Mouse (Mus musculus) regulatory T cell (primary cell): ENCODE measurements at regions not wholly inside any gene's neighbourhood (a gene's known extent, or its start where the extent isn't known, plus 50 kb on each side); places are given as distances from the start of the nearest gene placed in this dataset.

ENCODE experiments used
- in situ Hi-C: fragments of 300-600 bp; cut with MboI, MseI; formaldehyde crosslinking; loops from one replicate; pipeline ENCODE4 v1.15.1; 2025; ENCODE audit warnings: high pct_unique_total_duplicates

DNA sequence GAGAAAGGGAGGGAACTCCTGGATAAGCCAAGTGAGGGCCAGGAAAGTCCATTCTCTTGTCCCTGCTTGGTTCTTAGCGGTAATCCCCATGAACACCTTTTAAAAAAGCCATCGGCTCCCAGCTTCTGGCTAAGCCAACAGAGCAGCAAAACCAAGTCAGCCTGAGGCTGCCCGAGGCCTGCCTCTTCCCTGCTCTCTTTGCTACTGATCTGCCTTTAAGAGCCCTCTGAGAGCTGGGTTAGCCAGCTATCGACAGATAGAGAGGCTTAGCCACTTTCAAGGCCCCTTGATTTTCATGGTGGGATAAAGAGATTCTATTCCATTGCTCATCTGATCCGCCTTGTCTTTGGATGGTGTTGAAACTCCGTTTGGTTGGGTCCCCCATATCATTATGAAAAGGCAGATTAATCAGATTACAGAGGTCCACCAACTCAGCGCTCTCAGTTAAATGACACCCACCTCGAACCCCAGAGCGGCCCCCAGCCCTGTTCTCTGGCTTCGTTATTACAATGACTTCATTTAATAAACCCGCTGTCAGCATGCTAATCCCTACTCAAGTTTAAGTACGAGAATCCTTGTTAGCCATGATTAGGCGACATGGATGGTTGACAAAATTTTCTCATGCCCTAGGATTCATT is 66.1 kb downstream of the Slc4a3 start:
- in situ Hi-C loops: no loop called here

DNA sequence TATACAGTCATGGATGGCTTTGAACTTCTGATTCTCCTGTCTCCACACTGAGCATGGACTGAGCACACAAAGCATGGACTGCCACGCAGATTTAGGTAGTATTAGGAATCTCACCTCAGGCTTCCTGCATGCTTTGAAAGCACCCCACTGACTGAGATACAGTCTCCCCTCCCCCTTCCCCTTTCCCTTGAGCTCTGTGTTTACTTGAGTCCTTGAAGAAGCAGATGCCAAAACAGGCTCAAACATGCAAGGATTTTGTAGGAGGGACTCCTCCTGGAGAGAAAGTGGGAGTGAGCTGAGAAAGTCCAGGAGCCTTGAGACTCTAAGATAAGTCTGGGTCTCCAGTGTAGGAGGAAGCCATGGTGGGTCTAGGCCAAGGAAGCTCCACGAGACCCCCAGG is 67.1 kb downstream of the Slc4a3 start:
- in situ Hi-C loops: no loop called here

DNA sequence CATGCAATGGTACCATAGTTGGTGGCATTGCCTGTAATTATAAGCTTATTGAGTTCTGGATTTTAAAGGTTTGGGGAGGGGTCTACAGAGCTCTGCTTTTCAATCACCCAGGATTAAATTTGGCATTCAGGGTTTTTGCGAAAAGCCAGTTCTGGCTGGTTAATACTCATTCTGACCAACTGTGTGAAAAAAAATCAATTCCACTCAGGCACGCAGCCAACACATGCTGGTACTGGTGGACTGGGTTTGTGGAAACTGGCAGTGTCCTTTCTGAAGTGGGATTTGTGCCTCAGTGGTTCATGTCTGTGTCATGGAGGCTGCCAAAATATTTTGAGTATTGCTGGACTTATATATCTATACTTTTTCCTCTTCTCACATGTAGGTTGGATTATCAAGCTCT is 70.9 kb downstream of the Slc4a3 start:
- in situ Hi-C loops: no loop called here

GRCm38 (mm10) chr1:75618367-75618790 is 72.3 kb downstream of the Slc4a3 start:
- in situ Hi-C loops: no loop called here

GRCm38 (mm10) chr1:75630287-75630686 is 84.2 kb downstream of the Slc4a3 start:
- in situ Hi-C loops: no loop called here

- in situ Hi-C loops: no loop called here
Observed at GRCm38 (mm10) chr1:75631729-75632128, 85.7 kb downstream of the Slc4a3 start.

GRCm38 (mm10) chr1:75635591-75635990 is 89.5 kb downstream of the Slc4a3 start:
- in situ Hi-C loops: no loop called here

DNA sequence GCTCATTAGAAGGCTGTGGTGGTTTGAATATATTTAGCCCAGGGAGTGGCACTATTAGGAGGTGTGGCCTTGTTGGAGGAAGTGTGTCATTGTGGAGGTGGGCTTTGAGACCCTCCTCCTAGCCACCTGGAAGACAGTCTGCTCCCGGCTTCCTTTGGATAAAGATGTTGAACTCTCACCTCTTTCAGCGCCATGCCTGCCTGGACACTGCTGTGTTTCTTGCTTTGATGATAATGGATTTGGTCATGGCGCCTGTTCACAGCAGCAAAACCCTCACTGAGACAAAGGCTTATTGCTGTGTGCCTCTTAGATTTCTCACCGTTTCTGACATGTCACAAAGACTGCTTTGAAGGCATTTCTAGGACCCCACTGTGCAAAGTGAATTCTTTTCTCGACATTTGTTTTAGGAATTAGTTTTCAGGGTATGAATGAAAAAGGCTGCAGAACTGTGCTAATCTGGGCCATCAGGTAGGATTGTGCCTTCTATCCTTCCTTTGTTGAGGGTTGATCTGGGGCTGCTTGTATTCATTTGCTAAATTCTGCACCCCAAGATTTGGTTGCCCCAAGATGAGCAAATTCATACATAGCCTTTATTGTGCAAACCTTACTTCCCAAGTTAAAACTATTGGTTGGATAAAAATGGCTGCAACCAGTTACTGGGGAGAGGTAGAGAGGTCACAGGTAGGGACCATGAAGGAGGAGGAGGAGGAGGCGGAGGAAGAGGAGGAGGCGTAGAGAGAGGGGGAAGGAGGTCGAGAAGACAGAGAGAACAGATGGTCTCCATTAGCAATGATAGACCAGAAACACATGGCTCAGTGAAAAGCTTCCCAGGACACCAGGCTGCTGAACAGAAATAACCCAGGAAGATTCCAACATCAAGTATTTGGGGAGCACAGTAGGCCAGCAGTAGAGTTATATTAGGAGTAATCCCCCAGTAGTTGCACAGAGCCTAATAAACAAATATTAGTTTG is 93.2 kb downstream of the Slc4a3 start:
- in situ Hi-C loops: no loop called here

- in situ Hi-C loops: no loop called here
Observed at GRCm38 (mm10) chr1:75642496-75642895, 96.4 kb downstream of the Slc4a3 start.

GRCm38 (mm10) chr1:75652547-75652946 is 106.5 kb downstream of the Slc4a3 start:
- in situ Hi-C loops: loop anchor here (25.0 kb wide), 1 partner anchor 1860 kb away; the partner anchor contains the start of gene Epha4

DNA sequence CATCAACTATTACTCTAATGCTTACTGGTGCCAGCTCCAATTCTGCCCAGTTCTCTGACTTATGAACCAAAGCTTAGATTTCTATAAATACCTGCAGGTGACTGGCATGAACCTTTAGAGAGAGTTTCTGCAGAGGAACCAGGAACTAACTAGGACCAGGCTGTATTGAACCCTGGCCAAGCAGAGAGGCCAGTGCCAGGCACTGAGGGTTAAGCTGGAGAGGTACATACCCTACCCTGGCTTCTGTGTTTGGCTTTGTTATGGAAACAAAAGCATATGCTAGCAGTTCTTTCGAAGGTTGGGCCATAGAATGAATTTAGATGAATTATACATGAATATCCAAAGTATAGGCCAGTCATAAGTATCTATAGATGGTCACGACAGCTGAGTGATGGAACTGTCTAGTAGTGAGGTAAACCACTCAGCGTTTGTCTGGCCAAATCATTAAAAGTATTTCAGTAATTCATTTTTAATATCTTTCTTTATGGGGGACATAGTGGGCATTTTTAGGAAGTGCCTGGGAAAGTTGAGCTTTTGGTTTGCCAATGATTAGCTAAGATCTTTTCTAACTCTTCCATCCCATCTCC is 107.0 kb downstream of the Slc4a3 start:
- in situ Hi-C loops: loop anchor here (25.0 kb wide), 1 partner anchor 1859 kb away; the partner anchor contains the start of gene Epha4

DNA sequence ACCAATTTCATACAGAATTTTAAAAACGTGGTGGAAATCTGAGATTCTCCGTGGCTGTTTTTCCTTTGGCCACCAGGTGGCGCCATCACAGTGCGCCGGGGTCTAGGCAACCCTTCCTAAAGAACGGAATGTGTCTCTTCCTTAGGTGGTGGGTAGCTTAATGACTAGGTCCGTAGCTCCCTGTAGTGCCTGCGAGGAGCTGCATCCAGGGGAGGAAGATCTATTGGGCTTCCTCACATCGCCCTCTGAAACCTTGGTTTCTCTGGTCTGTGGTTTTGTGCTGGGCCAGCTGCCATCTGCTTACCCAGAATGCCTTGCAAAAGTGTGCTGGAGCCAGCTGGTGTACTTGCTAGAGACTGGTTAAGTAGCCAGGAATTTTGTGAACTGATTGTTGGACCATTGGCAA is 107.6 kb downstream of the Slc4a3 start:
- in situ Hi-C loops: loop anchor here (25.0 kb wide), 1 partner anchor 1859 kb away; the partner anchor contains the start of gene Epha4

GRCm38 (mm10) chr1:75656592-75656991 is 110.5 kb downstream of the Slc4a3 start:
- in situ Hi-C loops: loop anchor here (25.0 kb wide), 1 partner anchor 1856 kb away; the partner anchor contains the start of gene Epha4

DNA sequence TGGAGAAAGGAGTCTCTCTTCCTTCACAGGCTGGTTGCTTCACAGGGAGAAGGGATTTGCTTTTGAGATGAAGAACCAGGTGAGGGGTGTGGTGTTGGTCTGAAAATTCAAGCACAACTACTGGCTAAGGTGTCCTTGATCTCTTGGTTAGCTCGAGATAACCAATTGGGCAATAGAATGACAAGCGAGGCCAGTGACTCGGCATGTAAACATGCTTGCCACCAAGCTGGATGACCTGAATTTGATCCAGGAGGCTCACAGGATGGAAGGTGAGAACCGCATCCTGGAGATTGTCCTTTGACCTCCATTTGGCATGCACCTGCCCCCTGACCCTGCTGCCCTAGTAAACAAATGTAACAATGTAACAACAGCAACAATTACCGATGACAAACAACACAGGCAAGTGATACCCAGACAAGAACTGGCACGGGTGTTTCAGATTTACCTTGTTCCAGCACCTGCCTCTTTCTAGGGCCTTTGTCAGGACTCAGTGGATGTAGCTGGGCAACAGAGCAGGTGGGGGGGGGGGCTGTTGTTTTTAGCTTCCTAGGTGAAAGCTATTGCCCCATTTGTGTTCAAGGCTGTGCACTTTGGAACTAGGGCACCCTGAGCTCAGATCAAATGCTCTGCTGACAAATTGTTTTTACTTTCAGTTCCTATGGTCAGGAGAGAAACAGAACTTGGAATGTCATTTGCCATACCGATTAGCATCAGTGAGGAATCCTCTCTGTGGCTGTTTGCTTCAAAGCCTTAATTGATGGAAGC is 114.5 kb downstream of the Slc4a3 start:
- in situ Hi-C loops: loop anchor here (25.0 kb wide), 1 partner anchor 1852 kb away; the partner anchor contains the start of gene Epha4

- in situ Hi-C loops: loop anchor here (25.0 kb wide), 1 partner anchor 1850 kb away; the partner anchor contains the start of gene Epha4
Observed at GRCm38 (mm10) chr1:75662141-75662990, 116.3 kb downstream of the Slc4a3 start.

GRCm38 (mm10) chr1:75667736-75668269 is 121.7 kb downstream of the Slc4a3 start:
- in situ Hi-C loops: loop anchor here (25.0 kb wide), 1 partner anchor 1844 kb away; the partner anchor contains the start of gene Epha4

DNA sequence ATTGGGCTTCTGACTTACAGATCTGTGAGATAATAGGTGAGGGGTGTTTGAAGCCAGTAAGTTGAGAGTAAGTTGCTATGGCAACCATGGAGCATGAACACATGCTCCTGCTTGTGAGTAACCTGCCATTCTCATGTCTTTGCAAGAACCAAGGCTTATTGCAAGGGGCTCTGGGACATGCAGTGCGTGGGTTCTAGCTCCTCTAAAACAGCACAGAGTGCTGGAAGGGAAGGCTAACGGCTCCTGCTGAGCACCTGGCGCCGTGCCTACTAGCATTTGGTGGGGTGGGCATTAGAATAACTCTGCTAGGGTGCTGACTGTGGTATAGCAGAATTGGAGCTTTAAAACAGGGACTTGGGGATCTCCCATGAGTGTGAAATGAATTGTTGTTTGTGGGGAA is 130.2 kb downstream of the Slc4a3 start:
- in situ Hi-C loops: no loop called here

DNA sequence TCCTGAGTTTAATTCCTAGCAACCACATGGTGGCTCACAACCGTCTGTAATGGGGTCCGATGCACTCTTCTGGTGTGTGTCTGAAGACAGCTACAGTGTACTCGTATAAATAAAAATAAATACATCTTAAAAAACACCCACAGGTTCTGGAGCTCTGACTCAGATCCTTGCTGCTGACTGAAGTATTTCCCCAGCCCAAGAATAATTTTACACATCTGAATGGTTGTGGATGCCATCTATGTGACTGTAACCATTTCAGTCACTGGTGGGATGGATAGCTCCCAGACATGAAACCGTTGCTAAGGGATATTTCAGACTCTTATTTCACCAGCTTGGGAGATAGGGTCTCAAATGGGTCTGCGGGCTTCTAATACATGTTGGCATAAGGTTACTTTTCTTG is 131.6 kb downstream of the Slc4a3 start:
- in situ Hi-C loops: no loop called here

GRCm38 (mm10) chr1:75678279-75678678 is 132.2 kb downstream of the Slc4a3 start:
- in situ Hi-C loops: no loop called here

DNA sequence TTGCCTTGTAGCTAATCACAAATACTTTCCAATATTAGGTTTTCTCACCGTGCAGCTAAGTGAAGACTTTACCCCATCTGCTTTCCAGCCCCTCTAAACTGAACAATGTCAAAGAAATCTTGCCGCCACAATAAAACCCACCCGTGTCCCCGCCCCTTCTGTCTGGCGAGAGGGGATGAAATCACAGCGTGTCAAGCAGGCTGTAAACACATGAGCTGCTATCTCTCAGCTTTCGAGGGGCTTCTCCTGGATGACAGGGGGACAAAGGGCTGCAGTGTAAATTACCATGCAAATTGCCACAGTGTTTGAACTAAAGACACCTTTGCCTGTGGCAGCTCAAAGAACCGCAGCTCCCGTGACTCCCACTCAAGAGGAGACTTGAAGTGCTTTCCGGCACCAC is 134.3 kb downstream of the Slc4a3 start:
- in situ Hi-C loops: no loop called here
